ENCODE assay signal across 18 mouse cellular contexts in the genomic region with DNA sequence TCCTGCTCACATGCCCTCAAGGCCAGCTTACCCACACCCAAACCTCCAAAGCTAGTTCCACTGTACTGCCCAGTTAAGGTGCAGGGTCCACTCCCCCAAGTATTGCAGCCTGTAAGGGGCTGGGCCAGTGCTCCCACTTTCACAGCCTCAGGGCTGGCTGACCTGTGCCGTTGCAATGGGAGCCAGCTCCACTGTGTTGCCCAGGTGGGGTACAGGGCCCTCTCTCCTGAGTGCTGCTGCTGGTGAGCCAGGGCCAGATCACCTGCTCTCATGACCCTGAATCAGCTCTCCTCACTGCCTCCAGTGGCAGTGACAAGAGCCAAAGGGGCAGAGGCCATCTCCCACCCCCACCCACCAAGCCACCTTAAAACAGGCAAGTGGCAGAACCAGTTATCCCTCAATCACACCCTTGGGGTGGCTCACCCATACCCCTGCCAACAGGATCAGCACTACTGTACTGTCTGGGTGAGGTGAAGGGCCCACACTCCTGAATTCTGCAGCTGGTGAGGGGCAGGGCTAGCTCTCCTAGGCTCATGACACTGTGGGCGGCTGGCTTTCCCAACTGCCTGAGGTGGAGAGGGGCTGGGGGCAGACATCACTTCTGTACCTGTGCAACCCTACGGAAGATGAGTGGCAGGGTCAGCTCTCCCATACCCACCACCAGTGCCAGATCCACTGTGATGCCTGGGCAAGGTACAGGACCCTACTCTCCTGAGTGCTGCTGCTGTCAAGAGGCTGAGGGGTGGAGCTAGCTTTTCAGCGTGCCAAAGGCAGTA.
DNase-seq lines count a peak whose midpoint lies in the region; ATAC-seq lines count a peak whose summit lies in the region.
"Had no signal": no experiment of that assay in that cellular context is flagged by ENCODE, and none has a peak within 500 bp of the region (broad histone marks: within the 10 kb centered on the region; RNA-seq: fewer than 3 reads in every experiment).

No protein-coding gene starts in this region.

- peak; percentile 84 for DNase-seq in heart, adult 11 months
- no peak for DNase-seq in heart, adult 18-20 months
- no peak for DNase-seq in limb, embryonic 10.5 days (ENCODE audit: low spot score)
- DNase-seq in embryo, embryonic 10 days (ENCODE audit: low spot score) = no peak
- DNase-seq in yolk sac, embryonic 10.5 days (ENCODE audit: low spot score) = no peak
- DNase-seq: adrenal gland, adult 2 months; cerebellum, postnatal 14 days; gastrocnemius, postnatal 14 days; kidney, postnatal 10 days had no signal

- no peak overlapping the region for H3K4me3 ChIP-seq in limb, embryonic 12.5 days (replicated peaks)
- H3K4me3 ChIP-seq in limb, embryonic 10.5 days = no peak overlapping the region
- H3K4me3 ChIP-seq in embryonic facial prominence, embryonic 13.5 days = no peak overlapping the region
- no peak overlapping the region for H3K4me3 ChIP-seq in midbrain, embryonic 15.5 days
- H3K4me3 ChIP-seq: heart, embryonic 10.5 days; left cerebral cortex, adult 2 months; liver, embryonic 15.5 days; myocyte; neural tube, embryonic 15.5 days had no signal

- H3K4me1 ChIP-seq in limb, embryonic 12.5 days (replicated peaks) = no peaks in the 10 kb centered on the region
- H3K4me1 ChIP-seq in limb, embryonic 10.5 days = no peaks in the 10 kb centered on the region
- H3K4me1 ChIP-seq in embryonic facial prominence, embryonic 13.5 days = no peaks in the 10 kb centered on the region
- no peaks in the 10 kb centered on the region for H3K4me1 ChIP-seq in midbrain, embryonic 15.5 days
- H3K4me1 ChIP-seq: heart, embryonic 10.5 days; liver, embryonic 15.5 days; neural tube, embryonic 15.5 days had no signal

- H3K27ac ChIP-seq in limb, embryonic 12.5 days = no peak overlapping the region
- H3K27ac ChIP-seq in limb, embryonic 10.5 days = no peak overlapping the region
- no peak overlapping the region for H3K27ac ChIP-seq in embryonic facial prominence, embryonic 13.5 days
- H3K27ac ChIP-seq in midbrain, embryonic 15.5 days = no peak overlapping the region
- H3K27ac ChIP-seq: heart, embryonic 10.5 days; liver, embryonic 15.5 days; neural tube, embryonic 15.5 days had no signal

- 0 out of 2 replicates have a peak, but pooled peaks have one; percentile 26 for ATAC-seq in limb, embryonic 12.5 days (ENCODE audit: insufficient number of reproducible peaks, insufficient read depth, low FRiP score, low TSS enrichment, low read depth)
- ATAC-seq in embryonic facial prominence, embryonic 13.5 days (ENCODE audit: insufficient number of reproducible peaks, insufficient read depth, low FRiP score, low TSS enrichment, low read depth) = 0 out of 2 replicates have a peak, but pooled peaks have one; percentile 26
- ATAC-seq in midbrain, embryonic 15.5 days (replicated peaks) = peak; percentile 42; the same call in 1 of the 2 replicates
- ATAC-seq: intestine, embryonic 16.5 days had no signal

- H3K4me2 ChIP-seq in limb, embryonic 12.5 days = no peak overlapping the region
- H3K4me2 ChIP-seq in embryonic facial prominence, embryonic 13.5 days = no peak overlapping the region
- no peak overlapping the region for H3K4me2 ChIP-seq in midbrain, embryonic 15.5 days
- H3K4me2 ChIP-seq: liver, embryonic 15.5 days; neural tube, embryonic 15.5 days had no signal

- 85% methylated on average over 4 of the region's 4 CpGs for WGBS in limb, embryonic 12.5 days
- WGBS in limb, embryonic 10.5 days = 83% methylated on average over 4 of the region's 4 CpGs
- 74% methylated on average over 4 of the region's 4 CpGs for WGBS in embryonic facial prominence, embryonic 13.5 days
- 94% methylated on average over 4 of the region's 4 CpGs for WGBS in midbrain, embryonic 15.5 days

- H3K27me3 ChIP-seq in limb, embryonic 12.5 days = no peaks in the 10 kb centered on the region
- H3K27me3 ChIP-seq in limb, embryonic 10.5 days (ENCODE audit: low read depth, poor library complexity, severe bottlenecking) = no peaks in the 10 kb centered on the region
- H3K27me3 ChIP-seq in embryonic facial prominence, embryonic 13.5 days = no peaks in the 10 kb centered on the region
- no peaks in the 10 kb centered on the region for H3K27me3 ChIP-seq in midbrain, embryonic 15.5 days (replicated peaks)
- H3K27me3 ChIP-seq: liver, embryonic 15.5 days; neural tube, embryonic 15.5 days had no signal

- no peaks in the 10 kb centered on the region for H3K36me3 ChIP-seq in limb, embryonic 12.5 days
- H3K36me3 ChIP-seq in limb, embryonic 10.5 days = no peaks in the 10 kb centered on the region
- no peaks in the 10 kb centered on the region for H3K36me3 ChIP-seq in embryonic facial prominence, embryonic 13.5 days
- no peaks in the 10 kb centered on the region for H3K36me3 ChIP-seq in midbrain, embryonic 15.5 days (replicated peaks)
- H3K36me3 ChIP-seq: heart, embryonic 10.5 days; liver, embryonic 15.5 days; neural tube, embryonic 15.5 days had no signal

- no peaks in the 10 kb centered on the region for H3K9me3 ChIP-seq in limb, embryonic 12.5 days
- no peaks in the 10 kb centered on the region for H3K9me3 ChIP-seq in limb, embryonic 10.5 days (replicated peaks)
- H3K9me3 ChIP-seq in embryonic facial prominence, embryonic 13.5 days = no peaks in the 10 kb centered on the region
- no peaks in the 10 kb centered on the region for H3K9me3 ChIP-seq in midbrain, embryonic 15.5 days
- H3K9me3 ChIP-seq: heart, embryonic 10.5 days; liver, embryonic 15.5 days; neural tube, embryonic 15.5 days had no signal

- no peak overlapping the region for H3K9ac ChIP-seq in limb, embryonic 12.5 days (replicated peaks)
- no peak overlapping the region for H3K9ac ChIP-seq in embryonic facial prominence, embryonic 13.5 days
- no peak overlapping the region for H3K9ac ChIP-seq in midbrain, embryonic 15.5 days
- H3K9ac ChIP-seq: liver, embryonic 15.5 days; neural tube, embryonic 15.5 days had no signal
